10 mouse cellular contexts compared by ENCODE assay signal in the genomic region with DNA sequence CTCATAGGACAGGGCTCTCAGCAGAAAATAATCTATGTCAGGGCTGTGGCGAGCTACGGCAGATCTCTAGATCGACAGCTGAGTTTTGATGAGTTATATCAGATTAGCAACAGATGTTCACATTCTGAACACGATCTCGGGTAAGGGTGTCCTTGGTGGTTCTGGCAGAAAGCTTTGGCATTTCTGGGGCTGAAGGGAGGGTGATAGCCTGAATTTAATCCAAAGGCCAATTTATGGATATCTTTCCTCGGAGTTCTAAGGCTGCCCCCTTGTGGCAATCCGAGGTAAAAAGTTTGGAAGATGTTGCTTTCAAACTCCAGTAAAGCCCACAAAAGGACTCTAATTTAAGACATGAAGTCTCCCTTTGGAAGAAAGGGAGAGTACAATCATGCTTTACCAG.
DNase-seq lines count a peak whose midpoint lies in the region; ATAC-seq and TF ChIP-seq lines count a peak whose summit lies in the region.
"Had no signal": no experiment of that assay in that cellular context is flagged by ENCODE, and none has a peak within 500 bp of the region (broad histone marks: within the 10 kb centered on the region; RNA-seq: fewer than 3 reads in every experiment).

No protein-coding gene starts in this region.

- DNase-seq in lung, postnatal 0 days (ENCODE audit: low spot score): peak; percentile 15
- DNase-seq in lung, postnatal 25 days (ENCODE audit: low spot score): no peak
- peak; percentile 67 to 72 for DNase-seq in adrenal gland, postnatal 36 days
- peak; percentile 39 for DNase-seq in embryonic facial prominence, embryonic 10.5 days (ENCODE audit: low spot score)
- peak; percentile 40 to 72 for DNase-seq in layer of hippocampus, adult 2 months (ENCODE audit: low spot score in 2 of 2)
- DNase-seq in thymus, postnatal 25 days: no peak
- DNase-seq in spleen, postnatal 4 days (ENCODE audit: low spot score in 2 of 2): no peak
- DNase-seq: liver, embryonic 13.5 days had no signal

- ATAC-seq in lung, postnatal 0 days: no peak
- ATAC-seq in midbrain, embryonic 13.5 days: 0 out of 2 replicates have a peak, but pooled peaks have one; percentile 48

- no peak overlapping the region for H3K9ac ChIP-seq in lung, postnatal 0 days (replicated peaks; ENCODE audit: low read depth)
- no peak overlapping the region for H3K9ac ChIP-seq in midbrain, embryonic 13.5 days (replicated peaks)
- H3K9ac ChIP-seq: embryonic facial prominence, embryonic 15.5 days; liver, embryonic 13.5 days had no signal

- H3K27ac ChIP-seq in lung, postnatal 0 days (ENCODE audit: low read length): no peak overlapping the region
- H3K27ac ChIP-seq in embryonic facial prominence, embryonic 10.5 days (replicated peaks): no peak overlapping the region
- H3K27ac ChIP-seq in layer of hippocampus, adult 2 months: no peak overlapping the region
- H3K27ac ChIP-seq in midbrain, embryonic 13.5 days: no peak overlapping the region
- H3K27ac ChIP-seq: embryonic facial prominence, embryonic 15.5 days; liver, embryonic 13.5 days had no signal

- H3K4me1 ChIP-seq in lung, postnatal 0 days (ENCODE audit: insufficient read depth, low read depth, low read length): no peaks in the 10 kb centered on the region
- H3K4me1 ChIP-seq in embryonic facial prominence, embryonic 10.5 days: no peaks in the 10 kb centered on the region
- no peaks in the 10 kb centered on the region for H3K4me1 ChIP-seq in midbrain, embryonic 13.5 days (replicated peaks)
- H3K4me1 ChIP-seq: embryonic facial prominence, embryonic 15.5 days; liver, embryonic 13.5 days had no signal

- H3K9me3 ChIP-seq in lung, postnatal 0 days (ENCODE audit: low read length): no peaks in the 10 kb centered on the region
- no peaks in the 10 kb centered on the region for H3K9me3 ChIP-seq in embryonic facial prominence, embryonic 10.5 days
- no peaks in the 10 kb centered on the region for H3K9me3 ChIP-seq in midbrain, embryonic 13.5 days
- H3K9me3 ChIP-seq: embryonic facial prominence, embryonic 15.5 days; liver, embryonic 13.5 days had no signal

- no peaks in the 10 kb centered on the region for H3K36me3 ChIP-seq in lung, postnatal 0 days (ENCODE audit: insufficient read depth, low read length)
- no peaks in the 10 kb centered on the region for H3K36me3 ChIP-seq in embryonic facial prominence, embryonic 10.5 days (replicated peaks)
- H3K36me3 ChIP-seq in midbrain, embryonic 13.5 days: no peaks in the 10 kb centered on the region
- H3K36me3 ChIP-seq: embryonic facial prominence, embryonic 15.5 days; liver, embryonic 13.5 days had no signal

- H3K27me3 ChIP-seq in lung, postnatal 0 days (replicated peaks; ENCODE audit: insufficient read depth, low read length): no peaks in the 10 kb centered on the region
- H3K27me3 ChIP-seq in embryonic facial prominence, embryonic 10.5 days (replicated peaks; ENCODE audit: low read depth, poor library complexity, severe bottlenecking): no peaks in the 10 kb centered on the region
- H3K27me3 ChIP-seq in midbrain, embryonic 13.5 days: no peaks in the 10 kb centered on the region
- H3K27me3 ChIP-seq: embryonic facial prominence, embryonic 15.5 days; liver, embryonic 13.5 days had no signal

- no peak for TF ChIP-seq EP300 in lung, postnatal 0 days (IDR thresholded peaks at IDR 0.05)

- no peak overlapping the region for H3K4me2 ChIP-seq in lung, postnatal 0 days (replicated peaks; ENCODE audit: low read depth, low read length)
- no peak overlapping the region for H3K4me2 ChIP-seq in midbrain, embryonic 13.5 days (replicated peaks)
- H3K4me2 ChIP-seq: embryonic facial prominence, embryonic 15.5 days; liver, embryonic 13.5 days had no signal

- no peak overlapping the region for H3K4me3 ChIP-seq in lung, postnatal 0 days (ENCODE audit: low read depth, low read length)
- H3K4me3 ChIP-seq in embryonic facial prominence, embryonic 10.5 days: no peak overlapping the region
- peak overlapping the region; percentile 31; the same call in 1 of the 2 replicates for H3K4me3 ChIP-seq in layer of hippocampus, adult 2 months
- H3K4me3 ChIP-seq in midbrain, embryonic 13.5 days (replicated peaks): no peak overlapping the region
- H3K4me3 ChIP-seq: embryonic facial prominence, embryonic 15.5 days; liver, embryonic 13.5 days had no signal

- peak; percentile 39 for TF ChIP-seq CTCF in lung, postnatal 0 days (IDR thresholded peaks at IDR 0.05)
- TF ChIP-seq CTCF in layer of hippocampus, adult 2 months (conservative IDR thresholded peaks at IDR 0.05): peak; percentile 85

- WGBS in lung, postnatal 0 days: 39% methylated on average over 7 of the region's 7 CpGs
- 47% methylated on average over 7 of the region's 7 CpGs for WGBS in embryonic facial prominence, embryonic 10.5 days
- 39% methylated on average over 7 of the region's 7 CpGs for WGBS in midbrain, embryonic 13.5 days

Comparison
In these comparisons a context has a peak if more than half of its experiments do, and no peak if none do; other contexts are left out.
1. DNase-seq: peak in lung, postnatal 0 days (single experiment), adrenal gland, postnatal 36 days (2 of 2), embryonic facial prominence, embryonic 10.5 days (single experiment) and layer of hippocampus, adult 2 months (2 of 2); none in lung, postnatal 25 days (single experiment), thymus, postnatal 25 days (single experiment) and spleen, postnatal 4 days (0 of 2).